Mouse (Mus musculus) splenic B cell, adult 2 months (primary cell): ENCODE data around the gene A630076J17Rik.

Experiments used
- DNase-seq: peaks from one replicate; pipeline ENCODE4 v3.0.0-alpha.2; 2011; ENCODE audit warnings: low read depth, low spot score
- H3K27me3 ChIP-seq: 2 replicates; pipeline ENCODE4 v1.6.1; 2012; ENCODE audit warnings: mild to moderate bottlenecking, low read length, moderate library complexity, mixed read lengths; ENCODE audit not compliant: control insufficient read depth, poor library complexity, insufficient read depth, severe bottlenecking
- H3K36me3 ChIP-seq: 2 replicates; pipeline ENCODE4 v1.6.1; 2012; ENCODE audit warnings: mild to moderate bottlenecking, low read length, moderate library complexity, mixed read lengths; ENCODE audit not compliant: control insufficient read depth, poor library complexity, insufficient read depth, severe bottlenecking

Gene A630076J17Rik

DNA sequence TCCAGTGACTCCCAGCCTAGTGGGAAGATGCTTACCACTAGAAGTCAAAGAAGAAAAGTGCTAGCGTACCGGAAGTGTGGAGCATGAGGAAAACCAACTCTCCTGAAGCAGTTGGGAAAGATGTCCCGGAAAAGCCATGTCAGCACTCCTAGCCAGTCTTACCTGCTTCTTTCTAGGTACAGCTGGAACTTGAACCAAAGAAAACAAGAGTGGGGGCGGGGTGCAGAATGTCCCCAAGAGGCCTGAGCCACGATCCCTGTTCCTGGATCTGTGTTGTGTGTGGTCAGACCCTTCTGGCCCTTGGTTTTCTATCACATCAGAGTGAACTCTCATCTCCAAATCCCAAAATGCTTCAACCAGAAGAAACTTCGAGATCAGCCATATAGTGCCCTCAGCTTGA lies 16.5 kb downstream of the A630076J17Rik start:
- no peaks in the 10 kb centered on the region for H3K36me3 ChIP-seq
- DNase-seq = no peak
- no peaks in the 10 kb centered on the region for H3K27me3 ChIP-seq

DNA sequence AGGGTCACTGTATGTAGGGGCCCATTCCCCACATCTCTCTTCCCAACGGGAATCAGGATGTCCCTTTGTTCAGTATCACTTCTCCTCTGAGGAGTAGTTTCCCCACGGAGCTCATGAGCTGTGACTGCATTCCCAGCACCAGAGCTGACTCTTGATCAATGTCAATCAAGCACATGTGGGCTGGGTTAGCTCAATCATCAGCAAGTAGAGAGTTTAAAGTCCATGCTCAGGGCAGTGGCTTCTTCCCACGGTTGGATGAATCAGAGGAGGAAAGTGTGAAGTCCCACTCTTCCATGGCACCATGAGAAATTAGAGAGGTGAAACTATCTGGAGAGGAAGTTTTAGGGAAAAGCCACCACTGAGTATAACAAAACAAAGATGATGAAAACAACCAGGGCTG lies 18.6 kb downstream of the A630076J17Rik start:
- no peak for DNase-seq
- no peaks in the 10 kb centered on the region for H3K36me3 ChIP-seq

DNA sequence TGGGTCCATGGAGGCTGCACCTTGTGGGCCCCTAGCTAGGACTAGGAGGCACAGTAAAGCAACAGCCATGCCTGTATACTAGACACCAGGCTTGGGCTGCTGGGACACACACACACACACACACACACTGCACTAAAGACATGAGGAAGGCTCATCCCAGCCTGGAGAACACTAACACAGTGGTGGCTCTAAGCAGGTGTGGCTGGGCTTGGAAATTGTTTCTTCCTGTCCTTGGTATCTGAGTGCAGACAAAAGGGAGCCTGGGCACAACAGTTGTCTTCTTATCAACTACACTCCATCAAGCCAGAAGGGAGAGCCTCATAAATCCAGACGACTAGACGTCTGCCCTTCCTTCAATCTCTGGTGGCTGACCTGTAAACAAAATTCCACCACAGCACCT lies 19.9 kb downstream of the A630076J17Rik start:
- H3K27me3 ChIP-seq = no peaks in the 10 kb centered on the region
- no peaks in the 10 kb centered on the region for H3K36me3 ChIP-seq
- DNase-seq = no peak

More for the DNA sequence above, 18.6 kb downstream of the A630076J17Rik start:
- H3K27me3 ChIP-seq = no peaks in the 10 kb centered on the region

DNA sequence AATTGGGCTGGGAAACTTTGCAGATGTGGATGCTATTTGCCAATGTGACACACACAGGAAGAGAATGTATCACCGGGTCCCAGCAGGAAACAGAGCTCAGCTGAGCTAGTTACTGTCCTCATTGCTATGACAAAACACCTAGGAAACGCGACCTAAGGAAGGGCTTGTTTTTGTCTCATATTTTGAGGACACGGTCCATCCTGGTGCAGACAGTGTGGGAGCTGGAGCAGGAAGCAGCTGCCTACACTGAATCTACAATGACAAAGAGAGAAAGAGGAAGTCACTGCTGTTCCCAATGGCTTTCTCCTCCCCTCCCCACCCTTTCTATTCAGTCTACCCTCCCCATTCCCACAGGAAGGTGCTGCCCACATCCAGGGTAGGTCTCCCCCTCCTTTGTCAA lies 21.6 kb downstream of the A630076J17Rik start:
- Histone ChIP-seq H3K36me3 (no peaks in the 10 kb centered on the region), H3K27me3 (no peaks in the 10 kb centered on the region)
- DNase-seq = no peak

DNA sequence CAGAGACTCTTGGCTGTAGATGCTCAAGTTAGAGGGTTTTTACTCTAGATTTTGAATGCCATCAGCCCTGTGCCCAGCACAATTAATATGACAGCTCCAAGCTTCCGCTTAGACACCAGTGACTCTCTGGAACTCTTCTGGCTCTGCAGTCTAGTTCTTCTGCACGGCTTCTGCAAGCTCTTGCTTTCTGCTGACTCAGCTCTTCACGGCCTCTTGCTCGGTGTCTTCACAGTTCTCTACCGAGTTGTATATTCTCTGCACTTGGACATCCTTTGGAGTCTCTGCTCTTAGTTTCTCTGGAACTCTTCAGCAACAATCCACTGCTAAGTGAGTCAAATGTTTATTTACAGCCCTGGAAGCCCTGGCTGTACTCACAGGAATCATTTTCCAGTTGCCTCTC lies 23.5 kb downstream of the A630076J17Rik start:
- no peaks in the 10 kb centered on the region for H3K36me3 ChIP-seq
- DNase-seq = no peak

DNA sequence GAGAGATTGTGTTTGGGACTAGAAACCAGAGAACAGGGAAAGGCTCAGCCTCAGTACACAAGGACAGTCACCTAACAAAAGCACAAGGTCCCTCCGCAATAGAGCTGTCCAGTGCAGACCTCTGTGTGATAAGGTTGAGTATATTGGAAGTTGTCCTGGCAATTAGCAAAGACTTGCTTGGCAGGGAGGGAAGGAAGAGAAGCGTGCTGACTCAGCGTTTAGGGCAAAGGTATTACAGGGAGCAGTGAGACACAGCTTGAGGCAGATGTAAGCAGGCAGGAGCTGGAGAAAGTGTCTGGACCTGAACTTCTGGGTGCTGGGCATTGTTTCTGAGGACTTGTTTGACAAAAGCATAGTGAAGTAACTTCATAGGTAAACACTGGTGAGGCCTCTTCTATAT lies 25.6 kb downstream of the A630076J17Rik start:
- Histone ChIP-seq H3K36me3 (no peaks in the 10 kb centered on the region), H3K27me3 (no peaks in the 10 kb centered on the region)

More for the DNA sequence above, 23.5 kb downstream of the A630076J17Rik start:
- no peaks in the 10 kb centered on the region for H3K27me3 ChIP-seq

DNA sequence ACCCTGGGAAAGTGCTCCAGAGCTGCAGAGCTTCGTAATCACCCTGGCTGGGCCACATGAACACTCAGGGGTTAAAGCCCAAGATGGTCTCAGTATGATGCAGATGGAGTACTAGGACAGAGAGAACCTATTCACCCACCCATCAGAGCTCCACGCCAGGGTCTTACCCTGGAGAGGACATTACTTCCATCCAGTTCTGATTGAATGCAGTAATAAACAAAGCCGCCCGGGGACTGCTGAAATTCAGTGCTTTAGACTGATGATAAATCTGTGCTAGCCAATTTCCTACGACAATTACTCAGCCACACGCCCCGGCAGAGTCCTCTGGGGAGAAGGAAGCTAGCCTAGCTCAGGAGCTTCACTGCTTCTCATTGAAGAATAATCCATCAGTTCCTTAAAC lies 26.3 kb downstream of the A630076J17Rik start:
- no peaks in the 10 kb centered on the region for H3K36me3 ChIP-seq
- no peaks in the 10 kb centered on the region for H3K27me3 ChIP-seq
- DNase-seq = no peak

More for the DNA sequence above, 25.6 kb downstream of the A630076J17Rik start:
- DNase-seq = no peak

DNA sequence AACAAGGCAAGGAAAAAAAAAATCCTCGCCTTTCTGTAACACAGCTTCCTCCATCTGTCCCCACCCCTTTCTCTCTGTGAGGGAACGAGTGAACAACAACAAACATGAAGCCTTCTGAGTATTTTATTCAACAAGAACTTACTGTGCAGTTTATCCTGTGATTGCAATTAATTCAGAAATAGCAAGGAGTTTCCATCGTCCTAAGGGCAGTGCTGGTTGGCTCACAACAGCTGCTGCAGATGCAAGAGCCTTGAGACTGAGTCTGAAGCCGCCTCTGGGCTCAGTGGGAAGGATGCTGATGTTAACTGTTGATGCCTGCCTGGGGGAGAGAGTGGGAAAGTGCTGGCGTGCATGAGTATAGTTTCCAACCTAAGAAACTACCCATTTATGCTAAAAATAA lies 27.5 kb downstream of the A630076J17Rik start:
- DNase-seq = no peak
- no peaks in the 10 kb centered on the region for H3K36me3 ChIP-seq
- H3K27me3 ChIP-seq = no peaks in the 10 kb centered on the region

DNA sequence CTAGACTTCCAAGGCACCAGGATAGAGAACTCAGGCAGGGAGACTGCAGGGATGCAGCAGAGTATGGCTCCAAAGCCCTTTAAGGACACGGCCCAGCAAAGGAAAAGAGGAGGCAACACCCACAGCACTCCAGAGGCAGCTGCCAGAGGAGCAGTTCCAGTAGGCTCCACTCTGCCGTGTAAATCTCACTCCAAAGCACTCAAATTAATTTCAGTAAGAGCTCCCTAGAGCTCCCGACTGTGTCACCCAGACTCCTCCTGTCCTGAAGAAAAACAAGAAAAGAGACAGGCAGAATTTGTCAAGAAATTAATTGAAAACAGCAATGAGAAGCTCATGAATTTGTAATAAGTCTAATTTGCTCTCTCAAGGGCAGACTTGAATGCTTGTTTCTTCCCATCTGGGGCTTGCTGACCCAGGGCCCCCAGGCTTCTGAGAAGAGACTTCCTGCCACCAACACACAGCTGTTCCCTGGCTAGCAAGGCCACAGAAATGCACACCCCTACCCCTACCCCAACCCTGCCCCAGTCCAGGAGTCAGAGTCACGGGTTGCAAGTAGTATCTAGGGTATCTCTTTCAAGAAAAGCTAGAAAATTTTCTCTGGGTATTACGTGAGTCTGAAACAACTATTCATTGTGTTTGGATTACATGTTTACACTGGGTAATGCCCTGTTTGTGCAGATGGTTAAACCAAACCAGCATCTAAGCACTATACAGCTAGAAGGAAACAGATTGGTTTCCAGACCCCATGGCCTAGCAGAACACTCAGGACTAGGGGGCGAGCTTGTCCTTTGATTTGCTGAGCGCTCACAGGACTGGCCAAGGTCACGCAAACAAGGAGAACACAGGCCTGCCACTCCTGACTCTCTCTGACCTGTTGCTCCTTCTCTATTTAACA lies 30.8 kb downstream of the A630076J17Rik start:
- Histone ChIP-seq H3K27me3 (no peaks in the 10 kb centered on the region), H3K36me3 (no peaks in the 10 kb centered on the region)
- DNase-seq = no peak

DNA sequence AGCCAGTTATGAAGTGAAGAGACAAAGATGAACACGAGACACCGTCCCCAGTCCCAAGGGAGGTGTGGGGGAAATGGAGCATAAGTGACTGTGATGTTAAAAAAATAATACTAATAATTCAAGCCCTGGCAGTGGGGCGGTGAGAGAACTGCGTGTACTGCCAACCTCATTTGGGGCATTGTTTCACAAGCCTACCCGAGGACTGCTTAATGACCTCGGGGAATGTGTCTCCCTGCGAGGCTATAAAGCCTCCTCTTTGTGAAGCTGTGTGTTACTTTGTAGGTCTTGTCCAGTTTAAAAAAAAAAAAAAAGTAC lies 31.4 kb downstream of the A630076J17Rik start:
- Histone ChIP-seq H3K36me3 (no peaks in the 10 kb centered on the region), H3K27me3 (no peaks in the 10 kb centered on the region)
- DNase-seq = peak; percentile 36

DNA sequence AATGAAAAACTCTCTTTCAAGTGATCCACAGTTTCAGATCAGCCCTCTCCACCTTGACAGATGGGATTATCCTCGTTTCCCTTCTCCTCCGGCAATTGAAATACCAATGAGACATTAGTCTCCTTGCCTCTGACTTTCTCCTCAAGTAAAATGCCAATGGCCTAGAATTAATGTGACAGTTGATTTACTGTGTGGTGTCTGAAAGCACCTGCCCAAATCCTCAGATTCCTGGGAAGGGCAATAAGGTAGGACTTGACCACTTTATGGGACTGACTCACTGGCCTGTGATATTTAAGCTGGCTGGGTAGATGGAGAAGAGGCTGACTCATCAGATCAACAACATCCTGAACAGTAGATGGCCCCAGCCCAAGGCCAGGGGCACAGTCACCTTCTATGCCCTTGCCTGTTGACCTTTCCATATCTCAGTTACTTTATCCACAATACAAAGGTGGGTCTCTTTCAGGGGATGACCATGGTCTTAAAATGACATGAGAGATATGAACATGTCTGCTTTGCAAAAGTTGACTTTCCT lies 36.5 kb downstream of the A630076J17Rik start:
- DNase-seq = no peak
- H3K36me3 ChIP-seq = no peaks in the 10 kb centered on the region
- no peaks in the 10 kb centered on the region for H3K27me3 ChIP-seq

DNA sequence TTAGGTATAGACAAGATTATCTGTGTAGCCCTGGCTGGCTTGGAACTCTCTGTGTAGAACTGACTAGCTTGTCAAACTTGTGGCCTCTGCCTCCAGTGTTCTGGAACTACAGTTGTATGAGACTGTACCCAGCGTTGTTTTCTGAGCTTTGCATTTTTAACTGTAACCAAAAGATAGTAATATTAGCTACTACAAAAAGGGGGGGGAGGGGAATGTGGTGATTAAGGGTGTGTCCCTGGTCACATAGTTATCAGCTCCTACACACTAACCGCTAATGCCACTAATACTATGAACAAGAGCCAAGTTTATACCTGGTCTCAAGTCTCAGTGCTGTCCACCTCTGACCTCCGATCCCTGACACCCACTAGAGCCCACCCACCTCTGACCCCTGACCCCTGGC lies 42.0 kb downstream of the A630076J17Rik start:
- H3K27me3 ChIP-seq = no peaks in the 10 kb centered on the region
- no peaks in the 10 kb centered on the region for H3K36me3 ChIP-seq
- no peak for DNase-seq

DNA sequence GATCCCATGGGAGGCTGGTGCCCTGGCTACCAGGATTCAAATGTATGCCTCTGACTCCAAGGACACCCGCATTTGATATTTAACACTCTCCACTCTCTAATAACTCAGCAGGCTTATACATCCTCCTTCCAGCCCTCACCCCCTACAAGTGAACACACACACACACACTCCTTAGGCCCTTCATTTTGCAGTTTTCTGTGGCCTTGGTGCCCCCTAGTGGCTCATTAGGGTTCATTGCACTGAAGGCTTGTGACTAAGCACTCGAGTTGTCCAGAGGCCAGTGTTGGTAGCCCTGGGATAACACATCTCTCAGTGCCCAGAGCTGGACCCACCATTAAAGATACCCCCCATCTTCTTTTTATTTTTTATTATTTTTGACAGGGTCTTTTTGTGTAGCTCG lies 43.4 kb downstream of the A630076J17Rik start:
- H3K36me3 ChIP-seq = no peaks in the 10 kb centered on the region
- peak; percentile 80 for DNase-seq
- H3K27me3 ChIP-seq = no peaks in the 10 kb centered on the region

DNA sequence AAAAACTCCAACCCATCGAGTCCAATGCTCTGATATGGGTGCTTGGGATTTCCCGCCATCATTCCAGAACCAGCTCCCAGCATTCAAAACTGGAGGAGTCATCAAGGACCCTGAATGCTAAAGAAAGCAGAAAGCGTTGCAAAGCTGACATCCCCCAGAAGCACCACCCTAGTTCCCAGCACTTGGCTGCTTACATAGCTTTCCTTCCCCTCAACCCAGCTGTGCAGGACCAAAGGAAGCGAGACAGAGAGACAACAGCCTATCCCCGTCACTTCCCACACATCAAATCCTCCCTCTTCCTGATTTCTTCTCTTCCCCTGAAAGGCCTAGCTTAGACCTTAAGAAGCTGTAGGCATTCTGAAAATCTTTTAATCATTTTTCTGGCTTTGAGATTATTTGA lies 44.9 kb downstream of the A630076J17Rik start:
- H3K27me3 ChIP-seq = no peaks in the 10 kb centered on the region
- no peaks in the 10 kb centered on the region for H3K36me3 ChIP-seq
- no peak for DNase-seq

DNA sequence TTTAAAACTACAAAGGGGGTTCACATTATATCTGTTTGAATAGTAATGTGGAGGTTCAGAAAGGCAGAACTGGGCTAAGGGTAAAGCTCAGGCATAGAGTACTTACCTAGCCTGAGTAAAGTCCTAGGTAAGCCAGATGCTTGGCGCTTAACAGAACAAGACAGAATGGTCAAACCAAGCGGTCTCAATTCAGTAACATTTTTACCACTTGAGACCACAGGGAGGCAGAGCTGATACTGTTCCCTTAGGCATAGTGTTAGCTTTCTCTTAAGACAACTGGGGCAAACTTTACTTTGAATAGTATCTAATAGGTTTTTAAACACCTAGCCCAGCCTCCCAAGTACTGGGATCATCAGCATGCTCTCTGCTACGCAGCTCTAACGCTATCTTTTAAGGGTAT lies 45.6 kb downstream of the A630076J17Rik start:
- DNase-seq = peak; percentile 5
- H3K36me3 ChIP-seq = no peaks in the 10 kb centered on the region

DNA sequence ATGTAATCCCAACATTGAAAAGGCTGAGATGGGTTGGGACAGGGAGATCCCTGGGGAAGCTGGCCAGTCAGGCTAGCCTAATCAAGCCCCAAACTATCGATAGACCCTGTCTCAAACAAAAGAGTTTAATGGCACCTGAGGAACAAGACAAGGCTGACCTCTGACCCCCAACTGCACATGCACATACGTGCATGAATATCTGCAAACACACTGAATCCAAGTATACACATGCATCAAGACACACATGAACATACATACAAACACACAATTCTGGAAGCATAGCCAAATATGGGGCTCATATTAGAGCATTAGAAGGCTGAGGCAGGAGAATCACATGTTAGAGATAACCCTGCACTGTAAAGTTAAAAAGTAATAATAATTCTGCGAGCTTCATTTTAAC lies 46.2 kb downstream of the A630076J17Rik start:
- DNase-seq = no peak
- Histone ChIP-seq H3K27me3 (no peaks in the 10 kb centered on the region), H3K36me3 (no peaks in the 10 kb centered on the region)

More for the DNA sequence above, 45.6 kb downstream of the A630076J17Rik start:
- H3K27me3 ChIP-seq = no peaks in the 10 kb centered on the region
